Mouse (Mus musculus) G1E (cell line): ENCODE data around the gene Banf1. TPM values are rescaled to one million over a fixed set of nuclear protein-coding genes. Genes with fewer than 3 reads are reported as not detected.

ENCODE experiments used
- ATAC-seq: 2 replicates; pipeline ENCODE4 v1.8.0; 2016; ENCODE audit warnings: mild to moderate bottlenecking; ENCODE audit not compliant: insufficient number of reproducible peaks, poor library complexity, low FRiP score, severe bottlenecking; ENCODE audit errors: extremely low read depth
- DNase-seq: peaks from one replicate; pipeline ENCODE4 v3.0.0; 2012; ENCODE audit warnings: low spot score
- H3K27me3 ChIP-seq: 2 replicates; pipeline ENCODE4 v1.6.1; 2012; ENCODE audit warnings: mild to moderate bottlenecking, low read length, inconsistent platforms; ENCODE audit not compliant: insufficient read depth
- H3K36me3 ChIP-seq: replicated peaks from 2 replicates; pipeline ENCODE3; 2012; ENCODE audit warnings: mild to moderate bottlenecking, inconsistent platforms
- H3K4me1 ChIP-seq: 2 replicates; pipeline ENCODE4 v1.6.1; 2012; ENCODE audit warnings: low read depth, low read length, inconsistent platforms, mixed read lengths; ENCODE audit not compliant: insufficient read depth
- H3K4me3 ChIP-seq: 2 replicates; pipeline ENCODE4 v1.5.1; 2012; ENCODE audit warnings: low read depth, mild to moderate bottlenecking, inconsistent platforms, low read length, moderate library complexity, mixed read lengths
- H3K9me3 ChIP-seq: replicated peaks from 2 replicates; pipeline ENCODE4 v1.6.1; 2012; ENCODE audit warnings: inconsistent platforms
- CTCF ChIP-seq: IDR thresholded peaks from 2 replicates; pipeline ENCODE4 v1.5.1; 2012; ENCODE audit warnings: low read depth, low read length, inconsistent platforms, mixed read lengths
- GATA1 ChIP-seq: IDR thresholded peaks from 2 replicates; pipeline ENCODE4 v1.6.1; 2012; ENCODE audit warnings: borderline replicate concordance, low read length, inconsistent platforms, mixed read lengths
- GATA2 ChIP-seq: IDR thresholded peaks from 2 replicates; pipeline ENCODE4 v1.6.1; 2012; ENCODE audit warnings: low read depth, low read length, inconsistent platforms, borderline replicate concordance
- POLR2AphosphoS5 ChIP-seq: IDR thresholded peaks from 2 replicates; pipeline ENCODE4 v1.6.1; 2012; ENCODE audit warnings: low read depth, low read length, inconsistent platforms; ENCODE audit not compliant: insufficient replicate concordance
- TAL1 ChIP-seq: conservative IDR thresholded peaks from 2 replicates; pipeline ENCODE4 v1.6.1; 2012; ENCODE audit warnings: low read depth, low read length, inconsistent platforms, mixed read lengths
- polyA plus RNA-seq: library from polyadenylated mRNA; stranded (reverse); fragments of >175 nt; gene quantifications from 2 replicates; pipeline ENCODE4 v1.2.3, GENCODE M21; 2012
- total RNA-seq, 2 experiments: library from RNA; stranded (forward) in 1 of 2; stranded (reverse) in 1 of 2; fragments of 200-1000 nt in 1 of 2; fragments of >200 nt in 1 of 2; fragmentation: Nextera tagmentation in 1 of 2; gene quantifications; 2 replicates each; pipeline ENCODE4 v1.2.3; 2014 to 2017

The Banf1 gene
- total and polyA plus RNA-seq, 3 experiments = 42.1 to 329 (median 210) TPM

DNA sequence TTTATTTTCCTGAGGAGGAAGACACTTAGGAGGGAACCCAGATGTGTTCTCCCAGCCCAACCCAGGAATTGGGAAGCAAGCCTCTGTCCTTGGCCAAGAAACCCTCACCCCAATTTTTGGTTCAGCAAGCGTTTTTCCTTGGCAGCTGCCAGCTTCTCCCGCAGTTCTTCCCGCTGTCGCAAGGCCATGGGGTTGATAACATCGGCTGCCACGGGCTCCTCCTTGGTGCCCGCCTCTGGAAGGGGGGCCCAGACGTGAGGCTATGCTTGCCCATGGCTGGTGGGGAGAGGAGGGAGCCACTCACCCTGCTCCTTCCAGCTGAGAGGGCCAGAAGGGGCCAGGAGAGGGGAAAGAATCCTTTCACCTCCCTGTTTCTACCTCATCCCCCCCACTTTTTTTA lies 17.7 kb upstream of the Banf1 start:
- DNase-seq (no peak), ATAC-seq (no peak)
- Histone ChIP-seq H3K9me3 (no peaks in the 10 kb centered on the region), H3K36me3 (peaks cover 75% of the 10 kb centered on the region), H3K4me1 (peaks cover 29% of the 10 kb centered on the region), H3K27me3 (no peaks in the 10 kb centered on the region), H3K4me3 (no peak overlapping the region)
- TF ChIP-seq CTCF (no peak), GATA1 (no peak), POLR2AphosphoS5 (no peak), GATA2 (no peak), TAL1 (no peak)

DNA sequence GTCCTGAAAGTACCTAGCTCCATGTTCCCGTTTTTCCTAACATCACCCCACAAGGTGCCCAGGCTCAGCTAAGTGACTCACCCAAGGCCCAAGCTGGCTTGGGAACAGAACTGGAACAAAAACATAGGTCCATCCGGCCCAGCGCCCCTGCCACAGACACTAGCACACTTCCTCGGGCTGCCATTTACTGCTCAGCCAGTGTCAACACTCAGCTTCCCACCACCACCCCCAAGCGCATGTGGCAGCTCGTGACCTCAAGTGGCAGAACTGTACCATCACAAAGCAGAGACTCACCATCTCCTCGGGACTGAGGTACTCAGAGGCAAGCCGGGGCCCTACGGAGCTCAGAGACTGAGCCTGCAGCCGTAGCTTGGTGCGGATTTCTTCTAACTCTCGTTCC lies 16.4 kb upstream of the Banf1 start:
- Histone ChIP-seq H3K4me1 (peaks cover 25% of the 10 kb centered on the region), H3K27me3 (no peaks in the 10 kb centered on the region), H3K4me3 (no peak overlapping the region), H3K9me3 (no peaks in the 10 kb centered on the region), H3K36me3 (peaks cover 89% of the 10 kb centered on the region)
- TF ChIP-seq TAL1 (no peak), GATA1 (no peak), GATA2 (no peak), POLR2AphosphoS5 (no peak), CTCF (no peak)
- ATAC-seq = no peak
- DNase-seq = no peak

DNA sequence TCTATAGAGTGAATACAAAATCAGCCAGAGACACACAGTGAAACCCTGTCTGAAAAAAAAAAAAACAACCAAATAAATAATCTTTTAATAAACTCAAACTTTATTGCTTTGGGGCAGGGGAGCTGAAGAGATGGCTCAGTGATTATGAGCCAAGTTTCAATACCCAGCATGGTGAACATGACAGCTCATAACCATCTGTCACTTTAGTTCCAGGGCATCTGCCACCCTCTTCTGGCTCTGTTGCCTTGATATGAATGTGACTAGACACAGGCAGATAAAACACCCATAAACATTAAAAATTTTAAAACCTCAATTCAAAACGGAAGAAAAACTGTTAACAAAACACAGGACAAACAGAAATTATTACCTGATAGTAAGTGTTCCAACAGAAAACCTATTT lies 10.5 kb upstream of the Banf1 start:
- ATAC-seq (no peak), DNase-seq (no peak)
- Histone ChIP-seq H3K27me3 (no peaks in the 10 kb centered on the region), H3K36me3 (peaks cover 94% of the 10 kb centered on the region), H3K4me1 (peaks cover 6% of the 10 kb centered on the region; the same call in 1 of the 2 replicates), H3K9me3 (no peaks in the 10 kb centered on the region), H3K4me3 (no peak overlapping the region)
- TF ChIP-seq GATA2 (no peak), TAL1 (no peak), GATA1 (no peak), POLR2AphosphoS5 (no peak), CTCF (no peak)

DNA sequence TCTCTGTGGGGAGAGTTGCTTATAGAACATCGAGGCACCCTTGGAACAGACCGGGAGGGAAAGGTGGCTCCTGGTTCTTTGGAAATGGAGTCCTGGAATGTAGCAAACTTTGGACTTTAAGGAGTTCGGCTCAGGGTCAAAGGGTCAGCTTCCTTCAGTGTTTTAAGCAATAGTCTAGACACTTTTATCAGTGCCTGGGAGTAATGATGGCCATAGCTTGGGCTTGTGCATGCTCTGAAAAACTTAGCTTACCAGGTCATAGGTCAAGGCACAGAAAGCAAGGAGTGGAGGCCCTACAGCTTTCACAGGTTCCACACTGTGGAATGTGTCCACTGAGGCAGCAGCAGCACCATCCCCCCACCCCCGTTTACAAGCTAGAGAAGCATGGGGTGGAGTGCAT lies 7.8 kb upstream of the Banf1 start:
- Histone ChIP-seq H3K27me3 (no peaks in the 10 kb centered on the region), H3K36me3 (peaks cover 91% of the 10 kb centered on the region), H3K4me1 (peaks cover 11% of the 10 kb centered on the region; the same call in 1 of the 2 replicates), H3K9me3 (no peaks in the 10 kb centered on the region), H3K4me3 (no peak overlapping the region)
- no peak for ATAC-seq
- DNase-seq = no peak
- TF ChIP-seq POLR2AphosphoS5 (no peak), TAL1 (no peak), GATA1 (no peak), GATA2 (no peak), CTCF (no peak)

DNA sequence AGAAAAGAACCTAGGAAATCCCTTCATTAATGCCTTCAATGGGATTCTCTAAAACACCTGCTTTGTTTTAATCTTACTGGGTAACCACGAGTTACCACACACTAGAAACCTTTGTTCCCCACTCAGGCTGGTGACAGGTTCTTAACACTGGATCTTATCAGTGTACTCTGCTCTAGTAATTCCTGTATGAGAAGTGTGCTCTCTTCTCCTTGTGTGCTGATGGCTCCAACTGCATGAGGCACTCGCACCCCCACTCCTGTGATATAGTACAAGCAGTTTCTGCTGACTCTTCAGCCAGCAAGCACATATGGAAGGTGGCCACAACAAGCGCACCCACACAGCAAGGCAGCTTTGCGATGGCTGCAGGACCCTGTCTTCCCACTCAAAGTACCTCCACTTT lies 7.2 kb upstream of the Banf1 start:
- Histone ChIP-seq H3K4me1 (peaks cover 12% of the 10 kb centered on the region; the same call in 1 of the 2 replicates), H3K4me3 (no peak overlapping the region), H3K27me3 (no peaks in the 10 kb centered on the region), H3K36me3 (peaks cover 91% of the 10 kb centered on the region), H3K9me3 (no peaks in the 10 kb centered on the region)
- ATAC-seq (no peak), DNase-seq (no peak)
- TF ChIP-seq GATA2 = no peak
- no peak for TF ChIP-seq POLR2AphosphoS5
- TF ChIP-seq GATA1 = no peak
- no peak for TF ChIP-seq CTCF
- no peak for TF ChIP-seq TAL1

DNA sequence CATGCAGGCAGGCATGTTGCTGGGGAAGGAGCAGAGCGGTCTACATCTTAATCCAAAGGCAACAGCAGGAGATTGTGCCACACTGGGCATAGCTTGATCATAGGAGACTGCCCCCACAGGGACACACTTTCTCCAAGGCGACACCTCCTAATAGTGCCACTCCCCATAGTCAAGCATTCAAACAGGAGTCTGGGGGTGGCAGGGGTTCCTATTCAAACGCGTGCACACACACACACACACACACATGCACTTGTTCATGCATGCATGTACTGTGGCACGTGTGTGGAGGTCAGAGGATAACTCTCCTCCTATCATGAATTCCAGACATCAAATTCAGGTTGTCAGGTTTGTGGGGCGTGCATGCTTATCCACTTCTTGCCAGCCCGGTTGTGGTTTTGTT lies 5.8 kb upstream of the Banf1 start:
- H3K4me1 ChIP-seq = peaks cover 25% of the 10 kb centered on the region
- TF ChIP-seq TAL1 (no peak), GATA2 (no peak), POLR2AphosphoS5 (peak; percentile 55; the same call in 1 of the 2 replicates)
- H3K9me3 ChIP-seq = no peaks in the 10 kb centered on the region
- H3K36me3 ChIP-seq = peaks cover 91% of the 10 kb centered on the region
- DNase-seq (no peak), ATAC-seq (no peak)
- no peaks in the 10 kb centered on the region for H3K27me3 ChIP-seq
- H3K4me3 ChIP-seq = no peak overlapping the region

DNA sequence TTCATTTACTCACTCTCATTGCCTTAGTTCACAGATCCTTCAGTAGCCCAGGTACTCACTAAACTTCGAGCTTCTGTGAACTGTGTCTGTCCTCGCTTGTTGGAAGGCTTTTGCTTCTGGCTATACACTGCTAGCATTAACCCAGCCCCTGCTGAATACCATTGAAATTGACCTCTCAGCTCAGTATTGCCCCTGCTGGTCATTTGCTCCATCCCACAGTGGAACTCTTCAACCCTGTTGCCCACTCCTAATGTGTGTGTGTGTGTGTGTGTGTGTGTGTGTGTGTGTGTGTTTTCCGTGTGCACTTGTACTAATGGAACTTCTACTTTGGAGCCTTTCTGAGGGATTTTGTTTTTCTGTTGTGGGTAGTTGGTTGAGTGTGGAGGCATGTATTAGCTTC lies 4.0 kb upstream of the Banf1 start:
- Histone ChIP-seq H3K36me3 (peaks cover 75% of the 10 kb centered on the region), H3K9me3 (no peaks in the 10 kb centered on the region), H3K27me3 (no peaks in the 10 kb centered on the region), H3K4me3 (no peak overlapping the region), H3K4me1 (peaks cover 29% of the 10 kb centered on the region)
- TF ChIP-seq CTCF = no peak
- TF ChIP-seq GATA1 = no peak
- TF ChIP-seq GATA2 = no peak
- TF ChIP-seq TAL1 = no peak
- DNase-seq = no peak
- no peak for ATAC-seq
